Mouse (Mus musculus) layer of hippocampus, adult 18-20 months (tissue): ENCODE data around the gene Als2cr12. TPM values are rescaled to one million over a fixed set of nuclear protein-coding genes. Genes with fewer than 3 reads are reported as not detected.
"Not testable (repeated sequence)": the region's sequence is repeated elsewhere in the genome, so short reads cannot be mapped to it uniquely, and the experiment has no call there.

Experiments
- DNase-seq, 2 experiments: peaks; one replicate each; pipeline ENCODE4 v3.0.0; 2022; ENCODE audit warnings: low spot score in 2 of 2
- total RNA-seq, 2 experiments: library from RNA; stranded (reverse); gene quantifications; 2 replicates each; pipeline ENCODE4 v1.2.3; 2021

The Als2cr12 gene
- total RNA-seq, 2 experiments from 2014 or later = not detected

DNA sequence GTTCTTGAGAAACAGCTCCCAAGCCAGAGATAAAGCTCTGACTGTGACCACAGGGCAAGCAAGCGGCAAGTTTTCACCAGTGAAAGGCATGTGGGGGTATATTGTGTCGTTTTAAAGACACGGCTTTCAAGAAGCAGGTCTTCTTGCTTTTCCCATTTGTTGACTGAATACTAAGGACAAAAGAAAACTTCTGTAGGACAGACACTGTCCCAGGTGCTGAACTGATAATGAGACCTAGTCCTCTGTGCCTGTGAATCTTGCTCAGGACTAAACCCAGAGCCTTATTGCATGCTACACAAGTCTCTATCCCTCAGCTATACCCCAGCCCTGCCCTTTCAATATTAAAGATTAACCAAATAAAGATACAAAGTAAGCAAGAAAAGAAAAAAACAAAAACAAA is 79.6 kb downstream of the Als2cr12 start:
- DNase-seq = no peak

DNA sequence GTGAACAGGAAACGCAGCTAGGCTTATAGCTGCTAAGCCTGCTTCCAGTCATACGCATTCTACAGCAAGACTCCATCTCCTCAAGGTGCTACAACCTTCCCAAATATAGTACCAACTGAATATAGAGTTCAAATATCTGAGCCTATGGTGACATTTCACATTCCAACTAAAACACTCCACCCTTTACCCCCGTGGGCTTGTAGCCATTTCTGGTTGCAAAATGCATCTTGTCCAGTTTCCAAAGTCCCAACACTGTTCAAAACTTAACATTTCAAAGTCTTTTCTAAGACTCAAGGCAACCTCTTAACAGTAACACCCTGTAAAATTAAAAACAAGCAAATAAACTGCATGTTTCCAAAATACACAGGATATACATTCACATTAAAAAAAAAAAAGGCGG is 80.6 kb downstream of the Als2cr12 start:
- DNase-seq = no peak

DNA sequence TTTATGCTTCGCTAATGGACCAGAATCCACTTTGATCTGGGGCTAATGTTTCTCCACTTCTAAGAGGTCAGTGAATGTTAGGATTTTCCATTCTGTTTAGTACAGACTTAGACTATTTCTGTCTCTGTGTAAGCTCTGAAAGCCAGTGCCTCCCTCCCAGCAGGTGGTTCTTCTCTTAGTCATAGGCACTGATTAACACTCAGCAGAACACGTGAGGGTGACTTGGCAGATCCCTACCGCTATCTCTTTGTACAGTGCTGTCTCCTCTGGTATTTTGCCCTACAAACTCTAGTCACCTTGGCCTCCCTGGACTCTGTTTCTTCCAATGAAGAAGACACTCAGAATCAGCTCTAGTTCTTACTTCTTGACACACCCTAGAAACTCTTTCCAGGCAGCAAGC is 81.4 kb downstream of the Als2cr12 start:
- DNase-seq = peak; percentile 28 to 49

DNA sequence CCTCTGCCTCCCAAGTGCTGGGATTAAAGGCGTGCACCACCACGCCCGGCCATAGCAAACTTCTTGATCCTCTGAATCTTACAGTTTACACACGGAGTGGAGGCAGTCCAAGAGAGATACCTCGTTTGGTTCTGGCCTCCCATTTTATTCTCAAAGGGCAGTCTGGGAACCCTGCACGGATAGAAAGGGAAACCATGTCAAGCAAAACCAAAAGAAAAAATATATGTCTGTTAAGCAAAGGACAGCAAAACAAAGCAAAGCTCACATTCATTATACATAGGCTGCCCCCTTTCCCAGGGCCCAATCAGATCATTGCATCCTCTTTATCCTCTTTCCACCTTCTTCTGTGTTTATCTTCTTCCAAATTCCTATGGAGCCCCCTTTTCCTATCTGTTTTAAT is 82.0 kb downstream of the Als2cr12 start:
- no peak for DNase-seq

DNA sequence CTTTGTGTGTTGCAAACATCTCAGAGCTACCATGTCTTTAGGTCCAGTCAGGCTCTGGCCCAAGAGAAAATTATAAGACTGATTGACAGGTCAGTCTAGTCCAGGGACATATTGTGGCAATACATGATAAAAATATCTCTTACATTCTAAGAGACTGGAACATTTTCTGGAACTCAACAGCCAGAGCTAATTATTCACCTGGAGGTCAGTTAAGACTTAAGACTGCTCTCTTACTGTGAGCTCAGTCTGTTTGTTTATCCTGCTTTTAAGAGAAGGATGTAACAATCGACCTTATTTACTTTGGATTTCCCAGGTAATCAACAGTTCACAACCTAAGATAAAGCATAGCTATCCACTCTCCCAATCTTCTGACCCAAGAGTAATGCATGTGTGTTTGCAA is 85.2 kb downstream of the Als2cr12 start:
- DNase-seq = no peak

DNA sequence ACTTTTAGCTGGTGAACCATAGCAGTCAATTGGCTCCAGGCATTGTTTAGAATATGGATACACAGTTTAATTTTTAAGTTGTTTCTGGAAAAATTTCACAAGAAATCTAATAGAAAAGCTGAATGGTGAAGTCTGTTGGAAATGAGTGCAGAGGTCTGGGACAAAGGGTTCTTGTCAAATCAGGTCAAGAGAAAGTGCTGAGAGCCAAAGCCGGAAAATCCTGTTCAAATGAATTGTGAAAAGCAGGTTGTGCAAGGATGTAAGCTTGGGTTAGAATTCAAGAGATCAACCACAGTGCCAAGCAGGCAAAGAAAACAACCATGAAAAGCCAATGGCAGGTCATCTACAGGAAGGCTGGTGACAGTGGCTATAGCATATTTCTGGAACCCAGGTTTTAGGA is 85.6 kb downstream of the Als2cr12 start:
- DNase-seq = no peak

DNA sequence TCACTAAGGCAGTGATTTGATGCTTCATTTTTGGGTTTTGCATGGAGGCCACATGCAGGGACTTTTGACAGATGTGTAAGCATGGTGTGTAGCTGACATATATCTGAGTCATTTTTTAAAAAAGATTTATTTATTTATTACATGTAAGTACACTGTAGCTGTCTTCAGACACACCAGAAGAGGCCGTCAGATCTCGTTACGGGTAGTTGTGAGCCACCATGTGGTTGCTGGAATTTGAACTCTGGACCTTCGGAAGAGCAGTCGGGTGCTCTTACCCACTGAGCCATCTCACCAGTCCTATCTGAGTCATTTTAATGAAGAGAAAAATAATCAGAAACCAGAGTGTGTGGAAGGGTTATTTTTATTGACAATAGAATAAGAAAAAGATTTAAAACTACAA is 86.2 kb downstream of the Als2cr12 start:
- not testable (repeated sequence) for DNase-seq

DNA sequence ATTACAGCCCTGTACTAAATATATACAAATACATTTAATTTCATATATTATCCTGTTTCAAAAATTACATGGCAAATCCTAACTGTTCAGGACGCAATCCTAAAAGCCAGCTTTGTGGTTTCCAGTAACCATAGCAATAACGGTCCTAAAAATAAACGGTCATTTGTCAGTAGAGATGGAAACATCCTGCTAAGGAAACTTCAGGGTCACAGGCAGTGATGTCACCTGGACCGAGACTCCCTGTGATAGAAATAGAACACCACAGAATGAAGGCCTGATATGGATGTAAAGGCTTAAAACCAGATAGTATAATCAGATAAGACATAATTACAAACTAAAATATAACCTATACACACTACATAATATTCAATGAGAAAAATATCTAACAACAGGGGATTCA is 92.1 kb downstream of the Als2cr12 start:
- DNase-seq = no peak

DNA sequence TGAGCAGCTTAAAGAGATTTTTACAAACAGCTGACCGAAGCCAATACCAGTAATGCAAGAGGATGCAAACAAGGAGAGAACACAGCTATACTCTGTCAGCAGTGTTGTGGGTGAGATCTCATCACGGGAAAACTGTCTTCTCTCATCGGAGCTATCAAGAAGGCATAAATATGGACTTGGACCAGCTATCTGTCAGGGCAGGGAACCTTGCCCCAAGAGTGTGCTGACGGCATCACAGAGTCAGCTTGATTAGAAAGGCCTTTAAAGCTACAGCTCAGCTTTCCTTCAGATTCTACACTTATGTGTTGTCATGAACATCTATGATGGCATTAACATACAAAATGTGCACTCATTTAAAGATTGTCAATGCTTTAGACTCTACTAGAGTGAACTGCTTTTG is 93.1 kb downstream of the Als2cr12 start:
- DNase-seq = no peak

Other genes starting within 250 kb of the Als2cr12 start
- 10 to 100 TPM; 24.1 to 27.1 TPM for gene Orc2, start 190.9 kb downstream of the Als2cr12 start, total RNA-seq
- 100 to 1,000 TPM; 132 to 154 TPM for gene Fam126b, start 109.7 kb downstream of the Als2cr12 start, total RNA-seq
- gene Ndufb3, start 109.6 kb downstream of the Als2cr12 start, total RNA-seq = 100 to 1,000 TPM; 117 to 121 TPM
- 10 to 100 TPM; 41.1 to 41.5 TPM for gene Cflar, start 15.5 kb upstream of the Als2cr12 start, total RNA-seq
- 1 to 10 TPM; 2.0 TPM for gene Casp8, start 99.4 kb upstream of the Als2cr12 start, total RNA-seq